Mouse (Mus musculus) T-cell, adult 2 months (primary cell): ENCODE measurements around the gene Asf1b.

Source experiments
- DNase-seq: peaks from one replicate; pipeline ENCODE4 v3.0.0; 2022; ENCODE audit warnings: low spot score

The Asf1b gene

DNA sequence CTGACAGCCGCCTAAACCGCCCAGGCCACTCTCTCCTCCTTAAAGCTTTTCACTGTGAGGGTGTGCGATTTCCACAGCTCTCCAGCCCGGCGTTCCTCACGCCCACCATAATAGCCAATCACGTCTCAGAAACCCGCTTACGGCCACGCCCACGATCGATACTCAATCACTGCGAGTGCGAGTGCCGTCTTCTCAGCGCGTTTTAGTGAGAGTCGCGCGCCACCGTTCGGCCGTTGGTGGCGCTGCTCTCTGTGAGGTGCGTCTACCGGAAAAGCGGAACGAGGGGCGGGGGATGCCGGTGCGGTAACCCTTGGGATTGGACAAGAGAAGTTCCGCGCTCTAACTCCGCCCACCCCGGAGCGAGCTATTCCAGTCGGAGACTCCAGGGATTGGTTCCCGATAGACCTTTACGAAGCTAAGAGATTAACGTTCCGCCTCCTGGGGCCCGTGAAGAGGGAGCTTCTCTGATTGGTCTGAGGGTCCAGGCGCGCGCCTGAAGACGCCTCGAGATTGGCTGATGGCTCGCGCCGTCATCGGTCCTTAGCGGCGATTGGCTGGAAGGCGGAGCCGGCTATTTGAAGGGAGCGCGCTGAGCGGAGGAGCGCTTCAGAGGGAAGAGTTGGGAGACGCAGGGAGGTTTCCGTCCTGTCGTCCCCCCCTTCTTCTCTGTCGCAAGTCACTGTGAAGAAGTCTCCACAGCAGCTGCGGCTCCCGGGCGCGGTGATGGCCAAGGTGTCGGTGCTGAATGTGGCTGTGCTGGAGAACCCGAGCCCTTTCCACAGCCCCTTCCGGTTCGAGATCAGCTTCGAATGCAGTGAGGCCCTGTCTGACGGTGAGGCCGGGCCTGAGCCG is at the start of gene Asf1b, which contains the start of gene Gm10644:
Gene Asf1b (plus strand): TSS at position 402 of the 852 bp plus-strand sequence.
Gene Gm10644 (minus strand): TSS at position 100 of the 852 bp plus-strand sequence.
- DNase-seq, result peak; percentile 98

DNA sequence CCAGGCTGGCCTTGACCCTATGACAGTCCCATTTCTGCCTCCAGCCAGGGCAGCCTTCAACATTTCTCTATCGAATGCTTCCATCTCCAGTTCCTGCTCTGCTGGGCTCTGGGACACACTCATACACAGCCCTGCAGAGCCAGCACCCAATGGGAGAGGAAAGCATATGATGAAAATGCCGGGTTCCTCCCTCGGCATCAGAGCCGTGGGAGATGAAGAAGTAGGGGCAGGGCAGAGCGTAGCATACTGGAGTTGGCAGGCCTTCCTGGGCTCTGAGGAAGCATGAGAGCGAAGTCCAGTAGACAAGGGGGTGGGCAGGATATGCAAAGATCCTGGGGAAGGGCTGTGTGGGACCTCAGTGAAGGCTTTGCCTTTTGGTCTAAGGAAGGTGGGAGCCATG is 46.7 kb upstream of the Asf1b start:
- no peak for DNase-seq

DNA sequence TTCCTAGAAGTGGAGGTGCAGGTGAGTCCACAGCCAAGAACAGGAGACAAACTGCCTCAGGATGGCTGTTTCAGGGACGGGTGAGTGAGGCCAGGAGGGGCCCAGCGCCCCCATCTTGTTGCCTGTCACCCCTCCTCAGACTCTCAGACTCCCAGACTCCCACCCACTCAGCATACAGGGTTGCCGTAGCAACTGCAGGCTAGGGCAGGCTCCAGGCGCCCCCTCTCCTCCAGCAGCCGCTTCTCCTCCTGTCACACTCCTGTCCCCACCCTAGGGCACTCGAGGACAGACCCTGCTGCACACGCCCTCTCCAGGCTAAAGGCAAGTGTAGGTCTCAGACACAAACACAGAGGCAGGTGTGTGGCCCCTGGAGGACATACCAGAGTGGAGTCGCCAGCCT is 46.0 kb upstream of the Asf1b start:
- DNase-seq, result no peak

DNA sequence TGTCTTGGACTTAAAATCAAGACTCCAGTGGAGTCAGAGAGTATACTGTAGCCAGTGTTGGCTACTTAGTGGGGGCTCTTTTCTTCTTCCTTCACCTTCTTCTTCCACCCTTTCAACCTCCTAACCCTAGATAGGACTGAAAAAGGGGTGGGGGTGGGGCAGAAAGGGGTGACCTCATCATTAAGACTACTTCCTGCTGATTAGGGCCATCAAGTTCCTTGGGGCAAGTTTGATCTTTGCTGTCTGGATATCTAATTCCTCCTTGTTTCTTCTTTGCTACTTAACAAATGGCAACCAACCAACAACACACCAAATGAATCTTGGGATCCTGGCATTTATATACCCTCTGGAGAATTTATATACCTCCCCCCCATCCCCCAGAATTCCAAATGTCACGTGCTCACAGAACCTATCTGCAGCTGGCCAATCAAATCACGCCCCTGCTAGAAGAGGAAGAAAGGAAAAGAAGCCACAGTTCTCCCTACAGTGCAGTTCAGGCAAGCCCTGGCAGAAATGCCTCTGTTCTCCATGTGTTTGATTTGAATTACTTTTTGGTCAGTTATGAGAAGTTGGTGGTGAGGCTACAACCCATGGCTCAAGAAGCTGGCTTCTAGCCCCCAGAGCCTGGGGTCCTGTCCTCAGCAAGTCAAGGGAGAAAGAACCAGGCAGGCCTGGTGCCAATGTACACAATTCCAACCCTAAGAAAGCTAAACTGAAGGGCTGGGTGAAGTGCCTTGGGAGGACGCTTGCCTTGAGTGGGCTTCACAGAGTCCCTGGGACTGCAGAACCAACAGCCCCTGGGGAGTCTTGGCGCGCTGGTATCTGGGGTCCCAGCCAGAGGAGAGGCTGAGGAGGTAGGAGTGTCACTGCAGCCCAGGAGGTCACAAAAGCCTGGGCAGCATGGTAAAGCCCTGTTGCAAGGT is 43.2 kb upstream of the Asf1b start:
- DNase-seq, result no peak

DNA sequence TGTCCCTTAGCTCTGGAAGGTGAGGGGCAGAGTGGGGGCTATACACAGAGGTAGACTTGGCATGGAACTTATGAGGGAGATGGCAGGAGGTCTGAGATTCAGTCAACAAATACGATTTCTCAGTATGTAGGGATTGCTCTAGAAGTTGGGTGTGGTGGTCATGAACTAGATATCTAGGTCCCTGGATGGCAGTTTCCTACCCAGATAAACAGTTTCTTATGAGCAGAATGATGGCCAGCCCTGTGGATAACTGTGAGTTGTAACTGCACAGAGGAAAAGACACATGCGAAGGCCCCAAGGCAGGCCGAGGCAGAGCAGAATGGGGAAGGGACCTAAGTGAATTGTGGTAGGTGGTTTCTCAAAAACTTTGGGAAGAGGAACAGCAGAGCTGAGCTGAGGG is 41.1 kb upstream of the Asf1b start:
- DNase-seq, result no peak

DNA sequence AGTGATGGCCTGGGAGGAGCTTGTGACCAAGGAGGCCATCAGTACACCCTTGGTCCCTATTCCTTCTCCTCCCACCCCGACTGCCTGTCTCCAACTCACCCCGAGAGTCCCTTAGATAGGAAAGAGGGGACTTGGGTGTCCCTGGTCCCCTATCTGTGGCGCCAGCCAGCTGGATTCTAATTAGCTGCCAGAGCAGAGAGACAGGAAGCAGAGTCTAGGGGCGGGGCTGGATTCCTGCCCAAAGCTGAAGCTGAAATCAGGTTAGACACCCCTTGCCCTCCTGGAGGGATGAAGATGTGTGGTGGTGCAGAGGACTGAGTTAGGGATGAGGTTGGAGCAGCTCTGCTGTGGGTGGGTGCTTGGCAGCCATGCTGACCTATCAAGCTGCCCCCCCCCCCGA is 40.4 kb upstream of the Asf1b start:
- no peak for DNase-seq

DNA sequence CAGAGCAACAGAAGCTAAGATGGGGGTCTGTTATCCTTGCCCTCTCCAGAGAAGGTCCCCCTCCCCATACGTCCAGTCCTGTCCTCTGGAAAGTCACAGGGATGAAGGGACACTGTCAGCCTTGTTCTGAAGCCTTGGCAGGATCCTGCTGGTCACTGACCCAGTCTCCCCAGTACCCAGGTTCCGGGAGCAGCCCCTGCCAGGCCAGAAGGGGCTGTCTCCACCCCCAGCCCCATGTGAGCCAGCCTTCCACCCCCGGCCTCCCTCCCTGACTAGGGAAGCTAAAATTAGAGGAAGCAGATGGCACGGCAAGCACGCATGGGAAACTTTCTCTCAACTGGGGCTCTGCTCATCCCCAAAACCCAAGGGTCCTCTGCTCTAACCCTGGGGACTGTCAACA is 39.3 kb upstream of the Asf1b start:
- DNase-seq, result no peak

DNA sequence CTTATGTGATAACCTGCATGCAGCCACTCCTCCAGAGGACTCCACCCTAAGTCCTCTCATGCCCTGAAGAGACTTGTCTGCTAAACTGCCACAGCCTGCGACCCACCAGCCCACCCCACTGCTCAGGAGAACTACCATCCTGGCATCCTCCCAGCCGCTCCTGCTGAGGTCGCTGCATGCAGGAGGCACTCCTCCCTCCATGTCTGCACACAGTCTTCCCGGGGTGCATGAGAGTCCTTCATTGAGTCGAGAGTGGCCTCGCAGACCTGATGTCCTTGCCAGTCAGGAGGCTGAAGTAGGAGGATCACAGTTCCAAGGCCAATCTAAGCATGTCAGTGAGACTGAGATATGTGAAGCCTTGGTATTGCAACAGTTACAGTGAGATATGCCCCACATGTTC is 37.7 kb upstream of the Asf1b start:
- no peak for DNase-seq

DNA sequence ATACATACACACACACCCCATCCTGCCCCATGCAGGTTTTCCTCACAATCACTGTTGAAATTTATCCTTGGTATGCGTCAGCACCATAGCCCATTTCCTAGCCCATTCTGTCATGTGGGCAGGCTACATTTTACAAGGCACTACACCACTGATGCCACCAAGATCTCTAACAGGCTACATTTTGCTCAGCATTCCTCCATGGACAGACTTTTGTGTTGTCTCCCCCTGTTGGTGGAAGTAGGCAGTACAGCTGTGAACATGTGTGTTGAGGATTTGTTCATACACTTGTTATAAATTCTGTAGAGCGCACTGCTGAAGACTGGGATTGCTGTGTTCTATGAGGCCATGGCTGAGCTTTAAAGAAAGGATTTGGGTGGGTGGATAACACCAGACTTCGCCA is 33.7 kb upstream of the Asf1b start:
- DNase-seq, result peak; percentile 68

DNA sequence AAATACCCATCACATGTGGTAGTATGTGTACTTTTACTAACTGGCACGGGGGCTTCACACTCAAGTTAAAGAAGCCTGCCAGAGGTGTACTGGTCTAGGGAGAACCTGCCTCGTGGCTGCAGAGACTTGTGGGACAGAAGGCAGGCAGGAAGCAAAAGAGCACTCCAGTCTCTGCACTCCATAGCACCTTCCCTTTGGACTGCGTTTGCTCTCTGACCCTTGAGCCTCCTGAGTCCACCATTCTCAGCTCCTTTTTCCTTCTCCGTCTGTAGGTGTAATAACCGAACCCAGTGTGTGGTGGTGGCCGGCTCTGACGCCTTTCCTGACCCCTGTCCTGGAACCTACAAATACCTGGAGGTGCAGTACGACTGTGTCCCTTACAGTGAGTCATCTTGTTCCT is 32.6 kb upstream of the Asf1b start:
- no peak for DNase-seq

DNA sequence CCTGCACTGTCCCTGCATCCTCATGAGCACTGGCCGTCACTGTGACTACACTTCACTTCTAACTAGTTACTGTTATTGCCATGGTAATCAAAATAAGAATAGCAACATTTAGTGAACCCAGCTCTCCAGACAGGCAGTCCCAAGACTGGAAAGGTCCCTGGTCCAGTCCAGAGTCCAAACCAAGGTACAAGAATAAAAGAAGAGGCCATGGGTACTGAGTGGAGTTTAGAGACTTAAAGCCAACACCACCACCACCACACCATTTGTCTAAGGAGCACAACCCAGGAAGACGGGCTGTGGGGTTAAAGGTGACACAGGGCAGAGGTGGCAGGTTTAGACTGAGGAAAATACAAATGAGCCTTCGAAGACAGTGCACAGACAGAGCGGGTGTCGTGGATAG is 30.7 kb upstream of the Asf1b start:
- no peak for DNase-seq

DNA sequence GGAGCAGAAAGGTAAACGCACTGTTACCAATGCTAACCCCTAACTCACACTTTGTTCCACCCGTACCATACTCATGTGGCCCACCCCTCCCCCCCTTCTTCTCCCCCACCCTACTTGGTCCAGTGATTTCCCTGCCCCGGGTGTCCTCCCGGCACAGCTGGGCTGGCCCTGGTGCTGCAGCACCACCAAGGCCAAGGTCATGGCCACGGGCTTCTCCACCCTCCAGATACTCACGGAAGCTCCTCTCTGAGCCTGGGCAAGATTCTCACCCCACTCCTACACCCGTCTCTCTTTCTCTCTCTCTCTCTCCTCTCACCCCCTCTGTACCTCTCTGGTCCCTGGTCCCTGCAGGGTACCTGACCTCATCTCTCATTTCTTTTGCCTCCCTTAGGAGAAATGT is 29.0 kb upstream of the Asf1b start:
- DNase-seq, result no peak

DNA sequence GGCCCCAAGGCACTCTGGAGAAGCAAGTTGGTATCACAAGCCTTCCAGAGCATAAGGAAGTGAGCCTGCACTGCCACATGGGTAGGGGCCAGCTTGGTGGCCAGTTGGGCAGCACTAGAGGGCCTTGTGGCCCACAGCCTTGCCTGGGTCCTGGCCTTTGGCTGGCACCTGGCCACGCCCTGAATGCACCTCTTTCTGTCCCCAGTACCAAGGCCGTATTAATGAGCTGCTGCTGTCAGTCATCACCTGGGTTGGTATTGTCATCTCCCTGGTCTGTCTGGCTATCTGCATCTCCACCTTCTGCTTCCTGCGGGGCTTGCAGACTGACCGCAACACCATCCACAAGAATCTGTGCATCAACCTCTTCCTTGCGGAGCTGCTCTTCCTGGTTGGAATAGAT is 21.1 kb upstream of the Asf1b start:
- no peak for DNase-seq

DNA sequence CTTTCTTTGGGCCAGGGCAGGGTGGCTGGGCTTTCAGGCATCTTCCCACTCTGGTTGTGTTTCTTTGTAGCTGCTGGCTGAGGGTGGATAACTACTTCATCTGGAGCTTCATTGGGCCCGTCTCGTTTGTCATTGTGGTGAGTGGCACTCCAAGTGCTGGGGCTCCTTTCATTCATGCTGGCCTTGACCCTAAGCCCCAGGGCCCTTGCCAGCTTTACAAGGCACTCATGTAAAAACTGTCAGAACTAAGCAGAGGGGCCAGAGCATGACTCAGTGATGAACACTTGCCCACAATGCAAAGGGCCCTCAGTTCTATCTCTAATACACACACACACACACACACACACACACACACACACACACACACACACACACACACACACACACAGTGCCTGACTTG is 20.3 kb upstream of the Asf1b start:
- no peak for DNase-seq

DNA sequence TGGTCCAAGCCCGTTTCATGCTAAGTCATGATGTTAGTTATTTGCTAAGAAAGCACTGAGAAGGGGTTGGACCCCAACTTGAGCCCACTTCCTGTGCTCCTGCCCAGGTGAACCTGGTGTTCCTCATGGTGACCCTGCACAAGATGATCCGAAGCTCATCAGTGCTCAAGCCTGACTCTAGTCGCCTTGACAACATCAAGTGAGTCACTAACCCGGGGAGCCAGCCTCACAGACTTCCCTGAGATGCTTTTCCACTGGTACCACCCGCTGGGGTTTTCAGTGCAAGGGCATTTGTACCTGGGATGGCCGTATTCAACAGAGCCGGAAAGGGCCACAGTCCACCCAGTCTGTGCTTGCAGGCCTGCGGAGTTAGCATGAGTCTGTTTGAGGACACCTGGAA is 19.9 kb upstream of the Asf1b start:
- no peak for DNase-seq

DNA sequence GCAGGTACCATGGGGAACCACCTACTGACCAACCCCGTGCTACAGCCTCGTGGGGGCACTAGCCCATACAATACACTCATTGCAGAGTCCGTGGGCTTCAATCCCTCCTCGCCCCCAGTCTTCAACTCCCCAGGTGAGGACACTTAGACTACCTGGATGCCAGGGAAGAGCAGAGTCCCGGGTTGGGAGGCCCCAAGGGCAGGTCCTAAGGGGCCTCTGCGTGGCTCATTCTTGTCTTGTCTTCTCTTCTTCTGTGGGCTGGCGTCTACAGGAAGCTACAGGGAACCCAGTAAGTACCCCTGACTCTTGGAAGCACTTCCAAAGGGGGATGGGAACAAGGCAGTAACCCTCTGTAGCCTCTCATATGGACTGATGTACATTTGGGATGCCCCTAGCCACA is 17.7 kb upstream of the Asf1b start:
- DNase-seq, result no peak

DNA sequence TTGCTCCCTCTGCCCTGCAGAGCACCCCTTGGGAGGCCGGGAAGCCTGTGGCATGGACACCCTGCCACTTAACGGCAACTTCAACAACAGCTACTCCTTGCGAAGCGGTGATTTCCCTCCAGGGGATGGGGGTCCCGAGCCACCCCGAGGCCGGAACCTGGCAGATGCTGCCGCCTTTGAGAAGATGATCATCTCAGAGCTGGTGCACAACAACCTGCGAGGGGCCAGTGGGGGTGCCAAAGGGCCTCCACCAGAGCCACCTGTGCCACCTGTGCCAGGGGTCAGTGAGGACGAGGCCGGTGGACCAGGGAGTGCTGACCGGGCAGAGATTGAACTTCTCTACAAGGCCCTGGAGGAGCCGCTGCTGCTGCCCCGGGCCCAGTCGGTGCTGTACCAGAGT is 17.0 kb upstream of the Asf1b start:
- DNase-seq, result no peak

DNA sequence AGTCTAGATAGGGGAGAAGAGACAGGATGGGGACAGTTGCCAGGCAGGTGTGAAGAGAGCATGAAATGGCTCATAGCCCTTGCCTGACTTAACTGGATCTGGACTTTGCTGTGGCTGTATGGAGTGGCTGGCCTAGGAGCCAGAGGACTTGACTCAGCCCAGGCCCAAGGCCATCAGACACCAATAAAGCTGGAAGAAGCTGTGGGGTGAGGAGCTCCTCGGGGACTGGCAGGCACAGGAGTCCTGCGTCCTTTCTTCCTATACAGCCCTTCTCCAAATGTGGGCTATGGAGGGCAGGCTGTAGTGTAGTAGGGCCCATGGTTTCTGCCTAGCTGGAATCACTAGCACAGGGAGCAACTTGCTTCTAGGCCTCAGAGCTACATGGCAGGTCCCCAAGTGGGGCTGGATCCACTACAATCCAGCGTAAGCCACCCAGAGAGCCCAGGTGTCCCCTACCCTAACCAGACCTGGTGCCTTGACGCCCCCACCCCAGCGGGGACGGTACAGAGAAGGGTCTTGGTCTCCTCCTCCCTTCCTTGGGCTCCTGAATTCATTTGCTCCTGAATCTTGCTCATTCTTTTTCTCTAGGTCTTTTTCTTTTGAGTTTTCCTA is 14.1 kb upstream of the Asf1b start:
- no peak for DNase-seq

DNA sequence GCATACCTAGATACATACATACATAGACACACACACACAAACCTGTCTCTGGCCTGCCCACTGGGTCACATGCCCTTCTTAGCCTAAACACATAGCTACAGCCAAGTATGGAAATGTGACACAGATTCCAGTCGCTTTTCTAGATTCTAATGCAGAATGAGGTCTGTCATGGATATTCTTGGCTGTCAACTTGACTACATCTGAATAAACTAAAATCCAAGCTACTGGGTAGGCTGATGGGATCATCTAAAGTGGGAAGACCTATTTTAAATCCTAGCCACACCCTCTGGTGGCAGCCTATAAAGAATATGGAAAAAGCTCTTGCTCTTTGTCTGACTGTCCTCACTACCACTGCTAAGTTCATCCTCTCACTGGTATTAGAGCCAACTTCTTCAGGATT is 12.9 kb upstream of the Asf1b start:
- no peak for DNase-seq

DNA sequence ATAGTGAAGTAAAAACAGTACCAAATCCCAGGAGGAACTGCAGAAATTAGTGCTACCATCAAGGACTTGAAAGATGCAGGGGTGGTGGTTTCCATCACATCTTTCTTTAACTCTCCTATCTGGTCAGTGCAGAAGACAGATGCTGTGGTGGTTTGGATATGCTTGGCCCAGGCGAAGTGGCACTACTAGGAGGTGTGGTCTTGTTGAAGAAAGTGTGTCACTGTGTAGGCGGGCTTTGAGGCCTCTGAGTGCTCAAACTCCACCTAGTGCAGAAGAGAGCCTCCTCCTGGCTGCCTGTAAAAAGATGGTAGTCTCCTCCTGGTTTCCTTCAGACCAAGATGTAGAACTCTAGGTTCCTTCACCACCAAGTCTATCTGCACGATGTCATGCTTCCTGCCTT is 9.8 kb upstream of the Asf1b start:
- no peak for DNase-seq

DNA sequence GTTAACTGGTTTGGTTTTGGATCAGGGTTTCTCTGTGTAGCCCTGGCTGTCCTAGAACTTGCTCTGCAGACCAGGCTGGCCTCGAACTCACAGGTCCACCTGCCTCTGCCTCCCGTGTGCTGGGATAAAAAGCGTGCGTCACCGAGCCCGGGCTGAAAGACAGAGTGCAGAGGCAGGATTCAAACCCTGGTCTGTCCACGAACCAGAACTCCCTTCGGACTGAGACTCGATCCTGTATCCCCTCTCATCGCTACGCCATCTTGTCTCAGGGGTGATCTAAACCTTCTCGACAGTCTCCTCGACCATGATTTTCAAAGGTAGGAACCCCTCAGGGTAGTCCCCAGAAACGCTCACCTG is 580 bp upstream of the Asf1b start:
- DNase-seq, result no peak

DNA sequence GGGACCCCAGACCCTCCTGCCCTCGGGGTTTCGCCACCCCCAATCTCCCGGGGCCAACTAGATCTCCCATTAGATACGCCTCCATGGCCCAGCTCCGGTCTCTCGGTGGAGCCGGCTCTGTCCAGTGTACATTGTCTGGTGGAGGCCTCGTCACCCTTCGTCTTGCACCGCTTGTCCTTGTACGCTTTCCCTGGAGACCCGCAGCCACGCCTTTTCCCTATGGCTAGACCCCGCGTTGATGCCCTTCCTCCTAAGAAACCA is 581 bp downstream of the Asf1b start:
- no peak for DNase-seq

DNA sequence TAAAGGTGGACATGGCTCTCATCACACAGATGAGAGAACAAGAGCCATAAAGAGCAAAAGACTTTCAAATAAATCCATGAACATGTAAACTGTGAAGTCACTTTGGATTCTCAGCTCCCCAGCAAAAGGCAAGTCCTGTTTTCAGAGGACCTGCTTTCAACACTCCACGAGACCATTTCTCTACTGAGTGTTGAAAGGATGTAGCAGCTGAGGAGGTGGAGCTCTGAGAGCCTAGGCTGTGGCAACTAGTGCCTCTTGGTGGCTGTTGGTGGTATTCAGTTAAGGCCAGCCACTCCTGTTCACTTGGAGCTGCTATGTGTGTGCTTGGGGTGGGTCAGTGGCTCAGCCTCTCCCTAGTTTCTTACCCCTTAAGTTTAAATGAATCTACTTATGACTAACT is 1.5 kb downstream of the Asf1b start:
- DNase-seq, result peak; percentile 54
